Mouse (Mus musculus): ENCODE results near the gene Pitpnm2. TPM values are rescaled to one million over a fixed set of nuclear protein-coding genes. Genes with fewer than 3 reads are reported as not detected.

Gene Pitpnm2
- 2.1 TPM for polyA plus RNA-seq (2014; fragmentation: Illumina TruSeq; extraction: RNeasy Lipid Tissue Mini Kit (QIAGEN cat#74804); ENCODE audit: low read depth, low replicate concordance)

GRCm38 (mm10) chr5:124249614-124250591, at the start of gene Pitpnm2:
Pitpnm2 (minus strand) TSS chr5:124249760.

DNA sequence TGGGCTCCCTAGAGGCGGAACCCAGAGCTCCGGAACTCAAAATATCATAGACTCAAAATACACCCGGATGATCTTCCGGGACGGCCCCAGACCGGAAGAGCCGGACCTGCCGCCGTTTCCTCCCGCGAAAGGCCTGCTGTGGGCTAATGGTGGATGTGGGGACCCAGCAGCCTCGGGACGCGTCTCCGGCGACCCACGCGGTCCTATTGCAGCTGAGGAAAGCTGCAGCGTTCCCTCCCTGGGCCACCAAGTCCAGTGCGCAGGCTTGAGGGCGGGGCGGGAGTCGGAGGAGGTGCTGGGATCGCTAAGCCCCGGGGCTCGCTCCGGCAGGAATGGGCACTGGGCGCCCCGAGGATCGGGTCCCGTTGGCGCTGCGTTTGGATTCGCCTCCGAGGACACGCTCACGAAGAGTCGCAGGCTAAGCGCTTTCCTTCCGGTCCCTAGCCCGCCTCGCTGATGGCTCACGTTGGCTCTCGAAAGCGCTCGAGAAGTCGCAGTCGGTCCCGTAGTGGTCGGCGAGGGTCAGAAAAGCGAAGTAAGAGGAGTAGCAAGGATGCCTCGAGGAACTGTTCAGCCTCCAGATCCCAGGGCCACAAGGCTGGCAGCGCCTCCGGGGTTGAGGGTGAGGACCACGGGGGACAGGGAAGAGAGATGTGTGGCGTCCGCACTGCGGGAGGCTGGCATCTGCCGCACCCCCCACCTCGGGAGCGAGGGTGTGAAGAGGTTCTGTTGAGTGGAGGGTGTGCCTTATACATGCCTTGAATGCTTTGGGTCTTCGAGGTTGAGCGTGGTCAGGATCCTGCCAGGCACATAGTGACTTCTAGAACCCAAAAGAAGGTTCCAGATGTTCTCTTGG, 133.3 kb downstream of the Pitpnm2 start, which contains the start of gene Arl6ip4:
Arl6ip4 (plus strand) TSS at position 100 of the 856 bp plus-strand sequence.

GRCm38 (mm10) chr5:124111742-124112497, 137.6 kb downstream of the Pitpnm2 start, which contains the start of gene Ogfod2:
Ogfod2 (plus strand) TSS chr5:124112297.

GRCm38 (mm10) chr5:124095596-124096232, 153.8 kb downstream of the Pitpnm2 start, which contains the start of gene Abcb9:
Abcb9 (minus strand) TSS chr5:124095798.

Other genes with a start within 250 kb of the Pitpnm2 start
- 2.8 TPM for gene Vps37b, start 217.5 kb downstream of the Pitpnm2 start, polyA plus RNA-seq (2014; fragmentation: Illumina TruSeq; extraction: RNeasy Lipid Tissue Mini Kit (QIAGEN cat#74804); ENCODE audit: low read depth, low replicate concordance)
- gene Abcb9, start 154.0 kb downstream of the Pitpnm2 start, polyA plus RNA-seq (2014; fragmentation: Illumina TruSeq; extraction: RNeasy Lipid Tissue Mini Kit (QIAGEN cat#74804); ENCODE audit: low read depth, low replicate concordance) = 0.65 TPM
- gene Ogfod2, start 137.5 kb downstream of the Pitpnm2 start, polyA plus RNA-seq (2014; fragmentation: Illumina TruSeq; extraction: RNeasy Lipid Tissue Mini Kit (QIAGEN cat#74804); ENCODE audit: low read depth, low replicate concordance) = 1.8 TPM
- 2.1 TPM for gene Arl6ip4, start 133.7 kb downstream of the Pitpnm2 start, polyA plus RNA-seq (2014; fragmentation: Illumina TruSeq; extraction: RNeasy Lipid Tissue Mini Kit (QIAGEN cat#74804); ENCODE audit: low read depth, low replicate concordance)
- gene Mphosph9, start 78.2 kb upstream of the Pitpnm2 start, polyA plus RNA-seq (2014; fragmentation: Illumina TruSeq; extraction: RNeasy Lipid Tissue Mini Kit (QIAGEN cat#74804); ENCODE audit: low read depth, low replicate concordance) = 6.2 TPM
- gene 2810006K23Rik, start 78.3 kb upstream of the Pitpnm2 start, polyA plus RNA-seq (2014; fragmentation: Illumina TruSeq; extraction: RNeasy Lipid Tissue Mini Kit (QIAGEN cat#74804); ENCODE audit: low read depth, low replicate concordance) = 18.2 TPM
- gene Cdk2ap1, start 113.3 kb upstream of the Pitpnm2 start, polyA plus RNA-seq (2014; fragmentation: Illumina TruSeq; extraction: RNeasy Lipid Tissue Mini Kit (QIAGEN cat#74804); ENCODE audit: low read depth, low replicate concordance) = 84.9 TPM
- 78.2 TPM for gene Sbno1, start 176.2 kb upstream of the Pitpnm2 start, polyA plus RNA-seq (2014; fragmentation: Illumina TruSeq; extraction: RNeasy Lipid Tissue Mini Kit (QIAGEN cat#74804); ENCODE audit: low read depth, low replicate concordance)
- gene Kmt5a, start 190.2 kb upstream of the Pitpnm2 start, polyA plus RNA-seq (2014; fragmentation: Illumina TruSeq; extraction: RNeasy Lipid Tissue Mini Kit (QIAGEN cat#74804); ENCODE audit: low read depth, low replicate concordance) = 73.8 TPM
- 4.8 TPM for gene Rilpl2, start 228.6 kb upstream of the Pitpnm2 start, polyA plus RNA-seq (2014; fragmentation: Illumina TruSeq; extraction: RNeasy Lipid Tissue Mini Kit (QIAGEN cat#74804); ENCODE audit: low read depth, low replicate concordance)
- 0.69 TPM for gene Snrnp35, start 233.4 kb upstream of the Pitpnm2 start, polyA plus RNA-seq (2014; fragmentation: Illumina TruSeq; extraction: RNeasy Lipid Tissue Mini Kit (QIAGEN cat#74804); ENCODE audit: low read depth, low replicate concordance)

All from kidney, adult 10 weeks (tissue).